Mouse (Mus musculus) liver (tissue): Measurements from ENCODE around the gene Rpa1.
"Not testable (repeated sequence)": the region's sequence is repeated elsewhere in the genome, so short reads cannot be mapped to it uniquely, and the experiment has no call there.

Experiments
- DNase-seq: peaks from one replicate; pipeline ENCODE4 v3.0.0-alpha.2; 2020; ENCODE audit warnings: mixed read lengths

The Rpa1 gene

DNA sequence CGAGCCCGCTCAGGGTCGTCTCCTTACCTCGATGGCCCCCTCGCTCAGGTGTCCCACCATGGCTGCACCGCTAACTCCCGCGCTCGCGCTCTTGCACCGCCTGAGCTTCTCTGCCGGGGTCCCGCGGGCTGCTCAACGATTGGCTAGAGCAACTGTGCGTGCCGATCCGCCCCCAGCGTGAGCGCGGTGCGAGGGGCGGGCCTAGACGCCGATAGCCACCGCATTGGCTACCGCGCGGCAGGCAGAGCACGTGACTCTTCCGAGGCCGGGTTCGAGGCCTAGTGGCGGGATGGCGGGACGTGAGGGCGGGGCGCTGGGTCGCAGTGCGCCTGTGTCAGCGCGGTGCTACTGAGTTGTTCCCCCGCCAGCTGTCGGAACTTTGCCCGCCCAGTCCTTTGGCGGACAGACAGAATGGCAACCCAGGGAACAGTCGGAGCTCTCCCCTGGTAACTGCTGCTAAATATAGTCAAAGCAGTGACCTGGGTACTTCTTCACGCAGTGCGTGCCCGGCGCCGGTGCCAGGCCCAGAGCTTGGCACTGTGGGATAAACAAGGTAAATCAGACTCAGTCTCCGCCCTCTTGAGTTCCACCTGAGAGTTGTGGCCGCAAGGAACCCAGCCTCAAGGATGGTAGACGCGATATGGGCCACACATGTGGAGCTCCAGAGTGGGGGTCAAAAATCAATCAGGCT lies at the start of gene Rpa1, which contains the start of gene Smyd4:
Gene Rpa1 (minus strand): TSS at position 126 of the 691 bp plus-strand sequence.
Gene Smyd4 (plus strand): TSS at position 235 of the 691 bp plus-strand sequence.
- DNase-seq, result peak; percentile 97

DNA sequence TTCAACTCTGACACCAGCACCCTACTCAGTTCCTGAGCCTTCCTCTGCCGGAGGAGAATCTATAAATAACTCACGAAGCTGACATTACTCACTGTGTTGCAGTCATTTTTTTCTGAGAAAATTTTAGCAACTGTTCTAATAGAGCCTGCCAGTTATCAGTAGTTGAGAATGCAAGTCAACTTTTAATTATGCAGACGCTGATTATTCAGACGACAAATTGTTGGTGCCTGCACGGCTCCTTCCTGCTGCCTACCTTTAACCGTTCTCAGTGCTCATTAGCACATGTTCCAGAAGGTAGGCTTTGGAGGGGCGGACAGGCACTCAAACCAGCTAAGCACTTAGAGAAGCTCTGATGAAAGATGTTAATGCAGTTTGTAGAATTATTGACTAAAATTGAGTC lies 49.3 kb upstream of the Rpa1 start:
- no peak for DNase-seq

DNA sequence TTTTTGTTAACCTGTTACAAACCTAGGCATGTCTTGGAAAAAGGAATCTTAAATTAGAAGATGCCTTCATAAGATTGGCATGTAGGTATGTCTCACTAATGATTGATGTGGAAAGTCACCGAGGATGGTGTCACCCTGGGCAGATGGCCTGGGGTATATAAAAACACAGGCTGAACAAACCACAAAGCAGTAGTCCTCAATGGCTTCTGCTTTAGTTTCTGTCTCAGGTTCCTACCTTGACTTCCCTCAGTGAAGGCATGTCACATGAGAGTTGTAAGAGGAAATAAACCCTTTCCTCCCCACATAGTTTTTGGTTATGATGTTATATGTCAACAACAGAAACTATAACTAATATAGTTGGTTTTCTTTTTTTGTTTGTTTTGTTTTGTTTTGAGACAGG lies 47.5 kb upstream of the Rpa1 start:
- DNase-seq, result no peak

DNA sequence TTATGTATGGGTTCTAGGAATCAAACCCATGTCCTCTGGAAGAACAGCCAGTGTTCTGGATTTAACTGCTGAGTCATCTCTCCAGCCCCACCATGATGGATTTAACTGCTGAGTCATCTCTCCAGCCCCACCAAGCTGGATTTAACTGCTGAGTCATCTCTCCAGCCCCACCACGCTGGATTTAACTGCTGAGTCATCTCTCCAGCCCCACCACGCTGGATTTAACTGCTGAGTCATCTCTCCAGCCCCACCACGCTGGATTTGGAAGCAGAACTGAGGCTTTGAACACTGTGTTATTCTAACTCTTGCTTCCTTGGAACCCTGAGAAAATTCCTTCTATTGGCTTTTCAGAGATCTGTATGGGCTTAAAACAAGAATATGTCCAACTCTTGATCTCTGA lies 35.4 kb upstream of the Rpa1 start:
- DNase-seq, result not testable (repeated sequence)

DNA sequence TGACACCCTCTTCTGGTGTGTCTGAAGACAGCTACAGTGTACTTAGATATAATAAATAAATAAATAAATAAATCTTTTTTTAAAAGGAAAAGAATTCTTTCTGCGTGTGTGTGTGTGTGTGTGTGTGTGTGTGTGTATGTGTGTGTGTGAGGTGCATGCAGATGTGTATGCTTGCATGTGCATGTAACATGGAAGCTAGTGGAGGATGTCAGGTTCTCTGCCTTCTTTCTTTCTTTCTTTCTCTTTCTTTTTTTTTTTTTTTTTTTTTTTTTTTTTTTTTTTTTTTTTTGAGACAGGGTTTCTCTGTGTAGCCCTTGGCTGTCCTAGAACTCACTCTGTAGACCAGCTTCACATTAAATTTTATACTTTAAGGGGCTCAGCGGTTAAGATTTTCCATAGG lies 30.7 kb upstream of the Rpa1 start:
- DNase-seq, result not testable (repeated sequence)

DNA sequence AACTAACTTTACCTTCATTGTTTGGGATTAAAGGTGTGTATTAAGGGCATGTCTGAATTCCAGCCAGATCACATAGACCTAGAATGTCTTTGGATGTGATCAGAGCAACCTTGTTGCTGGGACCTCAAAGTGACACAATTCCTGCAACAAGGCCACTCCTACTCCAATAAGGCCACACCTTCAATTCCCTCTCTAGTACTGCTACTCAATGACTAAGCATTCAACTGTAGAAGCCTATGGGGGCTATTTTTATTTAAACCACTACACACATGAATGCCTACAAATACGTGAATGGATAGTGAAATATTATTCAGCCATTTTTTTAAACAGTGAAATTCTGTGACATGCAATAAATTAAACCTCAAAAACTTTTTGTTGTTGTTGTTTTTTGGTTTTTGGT lies 29.0 kb upstream of the Rpa1 start:
- no peak for DNase-seq

DNA sequence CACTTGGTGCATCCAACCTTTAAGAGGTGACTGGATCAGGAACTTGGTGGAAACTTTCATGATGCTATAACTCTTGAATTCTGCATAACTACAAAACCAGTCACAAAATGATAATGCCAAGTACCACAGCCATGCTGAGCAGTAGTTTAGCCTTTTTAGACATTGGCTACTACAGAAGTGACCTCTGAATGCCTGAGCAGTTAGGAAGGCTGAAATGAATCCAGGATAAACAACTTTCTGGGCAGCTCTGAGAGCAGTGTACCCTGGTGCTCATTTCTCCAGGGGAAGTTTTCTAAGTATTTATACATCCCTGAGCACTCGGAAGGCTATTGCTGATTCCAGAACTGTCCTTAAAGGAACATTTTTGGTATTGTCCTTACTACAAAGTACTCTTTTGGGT lies 7.4 kb upstream of the Rpa1 start:
- DNase-seq, result no peak

DNA sequence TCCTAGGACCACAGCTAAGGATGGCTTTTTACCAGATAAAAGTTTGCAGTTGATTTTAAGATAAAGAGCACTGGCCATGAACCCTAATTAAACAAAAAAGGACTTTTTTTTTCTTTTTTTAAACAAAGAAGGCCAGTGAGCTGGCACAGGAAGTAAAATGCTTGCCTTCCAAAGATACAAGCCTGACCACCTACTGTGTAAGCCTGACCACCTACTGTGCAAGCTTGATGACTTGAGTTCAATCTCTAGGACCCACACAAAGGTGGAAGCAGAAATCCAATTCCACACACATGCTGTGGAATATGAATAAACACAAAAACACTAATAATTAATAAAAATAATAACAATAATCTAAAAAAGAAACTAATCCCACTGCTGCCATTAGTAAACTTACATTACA lies 3.1 kb upstream of the Rpa1 start:
- DNase-seq, result no peak

DNA sequence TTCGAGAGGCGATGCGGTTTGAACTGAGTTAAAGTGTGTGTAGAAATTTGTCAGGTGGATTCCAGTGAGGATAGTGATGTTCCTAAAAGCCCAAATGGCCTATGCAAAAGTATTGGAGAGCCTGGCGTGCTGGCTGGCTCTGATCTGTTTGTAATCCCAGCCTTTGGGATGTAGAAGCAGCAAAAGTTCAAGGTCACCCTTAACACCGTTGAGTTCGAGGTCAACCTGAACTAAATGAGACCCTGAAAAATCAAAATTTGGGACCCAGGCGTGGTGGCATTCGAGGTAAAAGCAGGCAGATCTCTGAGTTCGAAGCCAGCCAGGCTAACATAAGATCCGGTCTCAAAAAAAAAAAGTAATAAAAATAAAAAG lies 752 bp upstream of the Rpa1 start:
- no peak for DNase-seq

DNA sequence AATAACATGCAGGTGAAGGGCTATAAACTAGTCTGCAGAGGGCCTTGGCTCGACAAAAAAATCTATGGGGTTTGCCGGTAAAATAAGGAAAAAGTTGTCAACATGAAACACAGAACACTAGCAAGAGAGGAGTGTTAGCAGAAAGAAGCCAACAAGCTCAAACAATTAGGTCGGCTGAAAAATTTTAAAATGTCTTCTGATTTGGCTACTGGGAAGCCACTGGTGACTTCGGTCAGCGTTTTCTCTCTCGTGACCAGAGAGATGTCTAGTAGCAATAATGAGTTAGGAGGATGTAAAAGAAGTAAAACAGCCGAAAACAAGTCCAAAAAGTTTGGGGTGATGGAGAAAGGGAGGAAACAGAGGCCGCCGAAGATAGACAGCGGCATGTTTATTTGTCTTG lies 528 bp downstream of the Rpa1 start:
- no peak for DNase-seq

DNA sequence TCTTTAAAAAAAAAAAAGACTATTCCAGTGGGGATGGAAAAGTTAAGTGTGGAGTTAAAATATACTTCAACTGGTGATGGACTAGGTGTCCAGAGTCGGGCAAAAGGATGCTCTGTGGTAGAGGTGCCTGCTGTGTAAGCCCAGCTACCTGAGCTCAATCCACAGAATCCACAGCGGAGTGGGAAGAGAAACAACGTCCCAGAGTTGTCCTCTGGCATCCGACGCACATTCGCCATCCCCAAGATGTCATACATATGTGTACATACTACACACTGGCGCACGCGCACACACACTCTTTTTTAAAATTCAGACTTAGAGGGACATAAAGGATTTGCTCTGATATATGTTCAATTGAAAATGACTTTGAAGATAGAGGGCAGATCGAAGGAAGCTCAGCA lies 937 bp downstream of the Rpa1 start:
- DNase-seq, result peak; percentile 10

DNA sequence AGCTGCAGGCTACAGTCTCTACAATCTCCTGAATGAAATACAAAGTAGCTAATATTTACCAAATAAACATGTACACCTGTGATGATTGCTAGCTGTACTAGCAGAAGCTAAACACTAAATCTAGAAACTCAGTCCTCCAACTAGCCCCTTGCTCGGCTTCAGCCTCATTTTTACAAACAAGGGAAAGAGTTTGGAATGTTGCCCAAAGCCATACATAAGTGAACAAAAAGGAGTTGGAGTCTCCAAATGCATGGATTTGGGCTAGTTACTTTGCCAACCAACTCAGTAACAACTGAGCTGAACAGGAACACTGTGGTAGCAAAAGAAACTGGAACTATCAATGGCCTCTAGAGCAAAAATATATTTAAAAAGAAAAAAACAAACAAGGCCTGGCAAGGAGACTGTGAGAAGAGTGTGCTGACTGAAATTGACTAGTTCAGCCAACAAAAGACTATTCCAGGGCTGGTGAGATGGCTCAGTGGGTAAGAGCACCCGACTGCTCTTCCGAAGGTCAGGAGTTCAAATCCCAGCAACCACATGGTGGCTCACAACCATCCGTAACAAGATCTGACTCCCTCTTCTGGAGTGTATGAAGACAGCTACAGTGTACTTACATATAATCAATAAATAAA lies 1.5 kb downstream of the Rpa1 start:
- no peak for DNase-seq

DNA sequence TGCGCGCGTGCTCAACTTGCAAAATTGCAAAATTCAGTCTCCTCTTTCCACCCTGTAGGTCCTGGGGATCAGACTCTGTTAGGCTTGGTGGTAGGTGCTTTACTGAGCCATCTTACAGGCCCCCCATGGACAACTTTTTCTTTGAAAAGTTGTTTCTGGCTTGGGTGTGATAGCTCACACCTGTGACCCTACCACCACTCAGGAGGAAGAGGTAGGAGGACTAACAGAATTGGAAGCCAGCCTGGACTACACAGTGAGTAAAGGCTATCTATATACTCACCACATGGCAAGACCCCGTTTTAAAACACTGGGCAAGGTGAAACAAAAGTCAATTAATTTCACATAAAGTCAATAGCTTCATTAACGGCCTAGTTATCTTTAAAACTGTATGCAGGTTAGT lies 3.4 kb downstream of the Rpa1 start:
- DNase-seq, result no peak

DNA sequence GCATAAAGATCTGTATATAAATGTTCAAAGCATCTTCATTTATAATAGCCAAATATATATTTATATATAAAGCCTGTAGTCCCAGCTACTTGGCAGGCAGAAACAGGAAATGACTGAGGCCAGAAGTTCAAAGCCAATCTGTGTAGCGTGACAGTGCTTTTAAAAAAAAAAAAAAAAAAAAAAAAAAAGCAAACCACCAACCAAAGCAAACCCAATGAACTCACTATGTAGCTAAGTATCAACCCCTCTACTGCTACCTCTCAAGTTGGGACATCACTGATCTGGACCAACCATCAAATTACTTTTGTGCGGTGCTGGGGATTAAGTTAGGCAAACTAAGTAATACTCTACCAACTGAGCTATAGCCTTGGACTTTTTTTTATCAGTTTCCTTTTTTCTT lies 4.0 kb downstream of the Rpa1 start:
- no peak for DNase-seq

DNA sequence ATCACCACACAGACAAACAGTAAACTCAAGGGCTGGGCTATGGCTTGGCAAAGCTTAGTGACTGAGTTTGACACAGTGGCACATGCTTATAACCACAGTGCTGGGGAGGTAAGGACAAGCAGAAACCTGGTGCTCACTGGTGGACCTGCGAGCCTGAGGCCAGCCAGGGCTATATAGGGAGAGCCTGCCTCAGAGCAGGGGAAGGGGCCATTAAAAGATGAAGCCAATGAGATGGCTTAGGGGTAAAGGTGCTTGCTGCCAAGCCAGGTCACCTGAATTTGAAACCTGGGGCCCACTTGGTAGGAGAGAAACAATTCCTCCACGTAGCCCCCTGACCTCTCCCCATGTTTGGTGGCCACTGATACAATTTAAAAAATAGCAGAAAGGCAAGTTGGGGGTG lies 5.0 kb downstream of the Rpa1 start:
- no peak for DNase-seq

DNA sequence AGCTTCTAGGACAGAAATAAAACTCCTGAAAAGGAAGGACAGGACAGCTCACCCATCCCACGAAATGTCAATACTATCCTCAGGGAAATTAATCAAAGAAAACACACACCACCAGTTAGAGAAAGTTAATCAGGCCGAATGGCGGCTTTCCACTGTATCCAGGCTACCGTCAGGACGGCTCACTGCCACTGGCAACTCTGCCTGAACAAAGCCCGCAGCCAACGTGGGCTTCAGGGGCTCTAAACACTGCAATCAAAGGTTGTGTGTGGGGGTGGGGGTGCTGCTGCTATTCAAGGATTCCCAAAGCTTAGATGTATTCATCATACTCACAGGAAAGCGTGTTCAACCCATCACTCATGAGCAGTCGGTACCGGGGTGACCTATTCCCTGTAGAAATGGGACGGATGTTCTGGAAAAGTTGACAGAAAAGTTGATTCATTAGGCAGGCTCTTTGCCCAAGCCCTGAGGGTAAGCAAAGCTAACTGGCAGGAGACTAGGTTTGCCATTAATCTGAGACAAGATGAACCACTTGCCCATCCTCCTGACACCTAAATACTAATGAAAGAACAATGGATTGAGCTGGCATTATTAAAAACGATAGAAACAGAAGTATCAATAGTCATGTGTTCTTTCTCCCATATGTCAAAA lies 7.3 kb downstream of the Rpa1 start:
- no peak for DNase-seq

DNA sequence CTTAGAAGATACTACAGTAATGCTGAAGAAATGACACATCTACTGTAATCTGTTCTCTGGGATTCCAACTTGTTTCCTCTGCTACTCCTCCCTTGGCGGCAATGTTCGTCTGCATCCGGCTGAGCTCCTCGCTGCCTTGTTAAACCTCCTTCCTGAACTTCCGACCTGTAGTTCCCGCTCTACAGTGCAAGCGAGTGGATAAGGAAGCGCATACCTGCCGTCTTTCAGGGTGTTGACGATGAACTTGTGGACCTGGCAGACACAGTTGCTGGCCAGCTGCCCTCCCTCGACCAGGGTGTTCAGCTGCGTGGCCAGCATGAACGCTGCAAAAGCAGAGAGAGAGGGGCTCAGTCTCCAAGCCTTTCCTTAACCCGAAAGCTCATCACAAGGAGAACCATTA lies 8.0 kb downstream of the Rpa1 start:
- DNase-seq, result no peak

DNA sequence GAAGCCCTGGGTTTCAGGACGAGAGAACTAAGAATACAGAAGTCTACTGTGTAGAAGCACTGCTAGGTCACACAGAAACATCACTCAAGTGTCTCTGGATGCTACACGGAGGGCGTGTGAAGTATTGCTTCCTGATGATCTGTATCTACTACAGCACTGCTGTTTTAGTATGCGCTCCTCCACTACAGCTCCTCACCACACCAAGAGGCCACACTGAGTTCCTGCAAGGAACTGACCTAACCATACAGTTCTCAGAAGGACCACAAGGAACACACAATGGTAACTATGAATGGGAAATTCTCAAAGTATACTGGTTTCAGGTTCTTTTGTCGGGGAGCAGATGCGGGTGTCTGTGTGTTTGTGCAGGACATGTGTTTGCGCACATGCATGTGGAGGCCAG lies 10.9 kb downstream of the Rpa1 start:
- DNase-seq, result no peak

DNA sequence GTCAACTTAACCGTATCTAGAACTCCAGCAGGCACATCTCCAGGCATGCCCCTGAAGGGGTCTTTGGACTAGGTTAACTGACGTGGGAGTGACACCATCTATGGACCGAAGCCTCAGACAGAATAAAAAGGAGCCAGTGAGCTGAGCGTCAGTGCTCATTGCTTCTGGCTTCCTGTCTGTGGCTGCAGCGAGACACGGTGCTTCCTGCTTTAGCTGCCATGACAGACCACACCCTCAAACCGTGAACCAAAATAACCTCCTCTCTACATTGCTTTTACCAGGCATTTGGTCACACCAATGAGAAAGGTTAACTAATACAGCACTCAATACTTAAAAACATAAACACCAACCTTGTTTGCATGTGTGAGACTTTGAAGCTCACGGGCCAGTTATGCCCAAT lies 11.4 kb downstream of the Rpa1 start:
- no peak for DNase-seq

DNA sequence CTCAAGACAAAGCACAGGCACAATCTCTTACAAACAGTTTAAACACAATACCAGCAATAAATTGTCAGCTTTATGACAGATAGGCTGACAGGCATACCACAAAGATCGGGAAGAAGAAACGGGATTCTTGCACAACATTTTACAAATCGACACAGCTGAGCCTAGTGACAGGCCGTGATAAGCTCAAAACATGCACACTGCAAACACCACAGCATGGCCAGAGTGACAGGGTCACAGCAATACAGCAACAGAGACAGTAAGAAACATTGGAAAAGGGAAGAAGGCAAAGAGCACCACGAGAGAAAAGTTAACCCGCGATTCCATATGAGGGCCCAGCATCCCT lies 22.2 kb downstream of the Rpa1 start:
- DNase-seq, result no peak

DNA sequence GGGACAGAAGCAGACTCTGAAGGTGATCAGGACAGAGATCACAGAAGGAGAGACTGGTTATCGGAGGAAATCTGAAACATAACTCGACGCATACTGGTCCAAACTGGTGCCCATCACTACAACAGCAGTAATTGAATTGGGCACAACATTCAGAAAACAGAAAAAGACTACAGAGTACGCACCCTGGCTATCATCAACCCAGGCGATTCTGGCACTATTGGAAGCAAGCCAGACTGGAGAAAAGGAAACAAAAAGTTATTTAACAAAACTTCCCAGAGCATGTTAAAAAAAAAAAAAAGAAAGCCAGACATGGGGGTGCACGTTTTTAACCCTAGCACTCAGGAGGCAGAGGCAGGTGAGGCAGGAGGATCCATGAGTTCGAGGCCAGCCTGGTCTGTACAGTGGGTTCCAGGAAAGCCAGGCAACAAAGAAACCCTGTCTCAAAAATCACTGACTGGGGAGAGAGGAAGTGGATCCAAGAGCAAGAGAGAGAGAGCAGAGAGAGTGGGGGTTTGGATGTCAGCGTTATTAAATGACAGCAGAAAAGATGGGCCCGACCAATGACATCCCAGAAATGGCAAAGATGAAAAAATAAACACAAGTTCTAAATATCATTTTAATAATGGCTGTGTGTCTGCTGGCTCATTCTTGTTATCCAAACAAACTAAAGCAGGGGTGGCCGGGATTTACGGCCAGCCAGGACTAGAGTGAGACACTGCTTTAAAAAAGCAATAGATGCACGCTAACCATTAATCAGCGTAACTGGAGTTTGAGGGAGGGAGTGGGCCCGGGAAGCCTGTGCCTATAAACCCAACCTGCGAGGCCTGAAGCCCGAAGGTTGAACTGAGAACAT lies 22.8 kb downstream of the Rpa1 start:
- no peak for DNase-seq

DNA sequence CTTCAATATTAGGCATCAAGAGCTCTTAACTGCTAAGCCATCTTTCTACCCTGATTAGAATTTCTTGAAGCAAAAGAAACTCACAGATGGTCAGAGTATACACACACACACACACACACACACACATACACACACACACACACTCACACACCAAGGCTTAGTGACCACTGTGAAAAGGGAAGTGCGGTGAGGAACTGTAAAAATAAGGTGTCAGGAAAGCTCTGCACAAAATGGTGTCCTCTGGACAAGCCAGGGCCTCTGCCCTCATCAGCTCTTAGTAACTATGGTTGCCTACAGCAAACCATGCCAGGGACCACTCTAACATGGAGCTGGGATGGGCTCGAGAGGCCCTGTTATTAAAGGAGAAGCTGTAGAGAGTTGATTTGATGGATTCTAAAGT lies 23.7 kb downstream of the Rpa1 start:
- no peak for DNase-seq

DNA sequence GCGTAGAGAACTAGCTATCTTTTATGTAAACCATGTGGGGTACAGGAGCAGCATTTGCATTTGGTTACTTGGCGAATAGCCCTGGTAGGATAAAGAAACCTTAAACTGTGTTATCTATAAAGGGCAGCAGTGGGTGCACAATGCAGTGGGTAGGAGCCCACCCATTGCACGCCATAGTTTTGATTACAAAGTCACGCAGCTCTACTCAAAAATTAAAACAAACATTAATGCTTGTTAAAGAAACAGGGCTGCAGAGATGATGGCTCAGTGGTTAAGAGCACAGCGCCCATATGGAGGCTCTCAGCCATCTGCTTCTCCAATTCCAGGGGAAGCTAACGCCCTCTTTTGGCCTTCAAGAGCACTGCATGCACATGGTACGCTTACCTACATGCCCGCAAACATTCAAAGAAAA lies 24.8 kb downstream of the Rpa1 start:
- no peak for DNase-seq

DNA sequence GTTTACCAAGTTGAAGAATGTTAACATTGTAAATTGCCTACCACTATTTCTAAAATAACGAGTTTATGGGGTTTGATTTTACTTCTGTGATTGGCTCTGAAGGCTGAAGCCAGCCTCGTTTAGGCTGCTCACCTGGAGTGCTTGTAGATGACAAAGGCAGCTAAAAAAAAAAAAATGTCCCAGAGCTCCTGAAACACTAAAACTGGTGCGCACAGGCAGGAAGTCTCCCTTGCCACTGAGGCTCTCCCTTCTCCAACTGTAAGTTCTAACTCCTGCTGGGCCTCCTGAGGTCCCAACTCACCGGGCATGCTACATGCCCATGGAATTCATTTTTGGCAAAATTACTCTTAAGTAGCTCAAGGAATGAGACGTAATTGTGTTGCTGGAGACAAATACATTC lies 28.9 kb downstream of the Rpa1 start:
- no peak for DNase-seq
